Mouse (Mus musculus) retina, adult 2 months (tissue): ENCODE measurements around the gene Insig1.

ENCODE experiments used
- DNase-seq: peaks from one replicate; pipeline ENCODE4 v3.0.0-alpha.2; 2012; ENCODE audit warnings: low read depth, low spot score

Gene Insig1

DNA sequence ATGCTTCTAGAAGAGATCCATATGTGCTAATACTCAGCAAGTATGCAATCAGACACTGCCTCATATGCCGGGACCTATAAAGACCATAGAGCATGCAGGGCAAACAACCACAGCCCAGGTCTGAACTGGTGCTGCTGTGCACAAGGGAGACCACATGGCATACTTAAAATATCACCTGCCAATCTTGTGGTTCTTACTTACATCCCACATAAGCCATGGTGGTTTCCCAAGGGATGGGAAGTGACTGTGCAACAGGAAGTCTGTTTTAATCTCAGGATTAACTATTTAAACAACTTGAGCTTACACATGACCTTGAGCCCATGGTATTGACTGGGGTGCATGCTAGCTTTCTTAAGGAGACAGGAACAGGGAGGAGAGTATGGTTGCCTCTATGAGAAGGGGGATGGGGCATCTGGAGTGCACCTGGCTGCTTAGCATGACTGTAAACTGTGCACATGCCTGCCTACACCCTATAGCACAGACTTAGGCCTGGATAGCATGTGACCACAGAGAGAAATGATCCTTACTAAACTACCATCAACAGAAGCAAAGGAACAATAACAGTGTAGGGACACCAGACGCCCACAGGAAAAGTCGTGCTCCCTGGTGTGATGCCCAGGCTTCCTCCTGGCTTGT lies 7.1 kb upstream of the Insig1 start:
- DNase-seq = no peak

DNA sequence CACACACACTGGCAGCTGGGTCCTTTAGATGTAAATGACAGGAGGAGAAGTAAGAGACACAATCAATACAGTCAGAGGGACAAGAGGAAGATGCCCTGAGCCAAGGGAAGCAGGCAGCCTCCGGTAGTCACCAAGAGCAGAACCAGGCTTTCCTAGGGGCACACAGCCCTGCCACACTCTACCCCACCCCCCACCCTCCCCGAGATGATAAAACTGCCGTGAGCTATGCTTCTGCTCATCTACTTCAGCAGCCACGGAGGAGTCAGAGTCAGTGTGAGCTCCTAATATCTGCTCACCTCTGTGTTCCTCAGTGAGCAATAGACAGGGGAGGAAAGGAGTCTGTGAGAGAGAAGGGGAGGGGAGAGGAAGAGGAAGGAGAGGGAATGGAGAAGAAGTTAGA lies 5.9 kb upstream of the Insig1 start:
- DNase-seq = no peak

DNA sequence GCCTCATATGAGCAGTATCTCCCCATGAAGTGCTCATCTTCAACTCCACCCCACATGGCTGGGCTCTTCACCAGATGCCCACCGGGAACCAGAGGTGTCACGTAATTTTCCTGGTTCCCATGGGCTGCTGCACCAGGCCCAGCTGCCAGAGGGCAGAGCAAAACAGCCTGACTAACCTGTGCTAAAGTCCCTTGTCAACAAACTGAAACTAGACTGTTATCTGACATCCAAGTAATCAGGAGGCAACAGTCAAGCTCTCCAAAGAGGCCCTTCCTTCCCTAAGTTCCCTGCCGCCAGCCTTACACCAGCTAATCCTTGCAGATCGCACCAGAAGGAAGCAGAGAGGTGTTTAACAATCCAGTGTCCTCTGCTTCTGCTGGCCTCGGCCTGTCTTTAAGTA lies 4.9 kb upstream of the Insig1 start:
- DNase-seq = no peak

DNA sequence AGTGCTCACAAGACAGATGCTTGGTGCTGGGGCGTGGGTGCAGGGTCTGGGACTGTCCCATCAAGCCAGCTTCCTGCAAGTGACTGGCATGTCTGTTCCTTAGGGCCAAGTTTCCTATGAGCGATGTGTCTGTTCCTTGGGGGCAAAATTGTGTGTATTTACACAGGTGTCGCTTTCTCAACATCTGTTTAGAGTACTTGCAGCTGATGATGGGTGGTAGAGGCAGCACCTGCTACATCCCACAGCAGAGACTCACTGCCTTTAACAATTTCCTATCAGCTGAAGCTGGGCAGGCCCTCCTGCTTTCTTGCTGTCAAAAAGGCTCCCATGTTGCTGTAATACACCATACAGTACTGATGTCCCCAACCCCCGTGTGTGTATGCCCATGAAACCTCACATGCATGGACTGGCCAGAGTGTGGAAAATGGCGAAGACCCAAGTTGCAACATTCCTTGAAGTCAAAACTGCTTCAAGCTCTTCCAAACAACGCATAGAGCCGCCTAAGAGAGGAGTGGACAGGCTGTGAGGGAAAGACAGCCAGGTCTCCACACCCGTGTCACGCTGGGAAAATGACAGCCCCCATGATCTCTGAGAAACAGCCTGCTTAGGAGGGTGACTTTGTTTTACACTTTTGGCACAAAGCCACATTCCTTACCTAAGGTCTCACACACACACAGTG lies 875 bp upstream of the Insig1 start:
- peak; percentile 8 for DNase-seq

DNA sequence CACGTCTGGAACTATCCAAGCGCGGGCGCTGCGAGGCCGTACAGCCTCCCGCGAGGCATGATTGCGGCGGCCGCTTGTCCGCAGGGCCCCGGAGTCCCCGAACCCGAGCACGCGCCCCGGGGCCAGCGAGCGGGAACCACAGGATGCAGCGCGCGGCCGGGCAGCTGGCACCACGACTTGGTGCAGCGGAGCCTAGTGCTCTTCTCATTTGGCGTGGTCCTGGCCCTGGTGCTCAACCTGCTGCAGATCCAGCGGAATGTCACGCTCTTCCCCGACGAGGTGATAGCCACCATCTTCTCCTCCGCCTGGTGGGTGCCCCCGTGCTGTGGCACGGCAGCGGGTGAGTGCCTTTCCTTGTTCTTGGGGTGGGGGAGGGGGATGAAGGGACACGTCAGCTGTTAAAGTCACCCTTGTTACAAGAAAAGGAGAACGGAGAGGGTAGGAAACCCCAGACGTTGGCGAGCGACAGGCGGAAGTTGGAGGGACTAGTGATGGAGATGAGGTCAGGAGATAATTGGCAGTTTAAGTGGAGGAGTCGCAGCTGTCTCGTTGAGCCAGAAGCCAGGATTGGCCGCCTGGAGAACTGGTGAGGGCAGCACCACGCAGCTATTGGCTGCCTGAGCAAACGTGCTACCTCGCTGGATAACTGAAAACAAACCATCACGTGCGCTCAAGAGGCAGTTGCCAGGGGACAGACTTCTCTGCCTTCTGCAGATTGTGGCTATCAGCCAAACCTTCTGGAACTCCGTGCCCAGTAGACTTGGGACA lies 477 bp downstream of the Insig1 start:
- DNase-seq = peak; percentile 50

DNA sequence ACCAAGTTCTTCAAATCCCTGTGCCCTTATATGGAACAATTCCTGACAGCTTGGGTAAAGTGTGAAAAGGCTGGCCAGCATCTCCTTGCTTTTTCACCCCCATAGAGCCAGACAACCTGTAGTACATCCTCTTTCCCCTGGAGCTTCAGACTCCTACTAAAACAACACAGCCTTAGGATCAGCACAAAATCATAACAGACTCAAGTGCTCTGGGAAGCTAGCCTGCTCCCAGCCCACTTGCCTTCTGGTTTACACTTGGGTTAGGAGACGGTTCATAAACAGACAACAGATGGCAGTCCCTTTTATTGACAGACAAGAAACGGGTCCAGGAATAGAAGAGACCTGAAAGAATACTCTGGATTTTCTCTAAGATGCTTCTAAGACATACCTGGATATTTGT lies 8.3 kb downstream of the Insig1 start:
- no peak for DNase-seq

DNA sequence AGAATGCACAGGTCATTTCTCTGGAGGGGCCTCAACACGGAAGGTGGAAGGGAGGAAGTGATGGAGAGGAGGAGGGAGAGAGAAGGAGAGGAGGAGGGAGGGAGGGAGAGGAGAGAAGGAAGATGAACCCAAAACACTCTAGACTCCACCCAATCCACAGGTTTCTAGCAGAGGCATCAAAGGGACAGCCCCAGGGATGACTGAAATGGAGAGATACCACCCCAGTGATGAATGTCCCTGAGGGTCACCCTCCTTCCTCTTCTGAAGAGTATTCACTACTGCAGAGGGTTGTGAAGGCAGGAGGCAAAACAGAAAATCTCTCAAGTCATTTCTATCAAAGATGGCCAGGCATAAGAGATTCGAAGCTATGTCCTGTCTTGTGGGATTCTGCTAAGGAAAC lies 10.0 kb downstream of the Insig1 start:
- no peak for DNase-seq

DNA sequence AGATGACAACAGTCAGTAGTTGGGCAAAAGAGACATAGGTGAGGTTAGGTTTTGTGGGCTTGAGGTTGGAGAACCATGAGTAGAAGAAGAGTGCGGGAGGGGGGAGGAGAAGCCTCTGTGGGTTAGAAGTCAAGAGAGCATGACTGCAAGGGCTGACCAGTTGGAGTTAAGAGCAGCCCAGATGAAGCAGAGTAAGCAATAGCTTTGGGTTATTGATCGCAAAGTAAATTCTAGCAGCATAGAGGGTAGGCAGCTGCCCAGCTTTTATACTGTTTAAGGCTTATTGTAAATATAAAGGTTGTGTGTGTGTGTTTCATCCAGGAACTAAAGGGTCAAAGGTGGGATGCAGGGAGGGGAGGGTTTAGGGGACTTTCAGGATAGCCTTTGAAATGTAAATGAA lies 10.7 kb downstream of the Insig1 start:
- DNase-seq = no peak

DNA sequence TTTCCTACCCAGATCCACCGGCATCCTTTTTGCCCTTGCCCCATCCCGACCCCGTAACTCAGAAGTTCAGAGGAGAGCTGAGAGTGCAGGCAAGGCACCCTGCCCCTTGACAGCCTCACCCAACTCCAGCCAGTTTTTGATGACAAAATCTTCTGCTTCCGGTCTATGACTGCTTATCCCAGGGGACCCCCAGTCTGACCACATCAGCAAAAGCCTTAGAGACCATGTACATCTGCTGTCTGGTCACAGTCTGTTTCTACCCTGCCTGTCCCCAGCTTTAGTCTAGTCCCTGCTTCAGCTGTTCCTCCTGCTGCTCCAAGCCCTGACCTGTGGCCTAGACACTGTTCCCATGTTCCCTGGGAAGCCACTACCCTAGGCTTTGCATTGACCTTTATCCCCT lies 11.1 kb downstream of the Insig1 start:
- no peak for DNase-seq

DNA sequence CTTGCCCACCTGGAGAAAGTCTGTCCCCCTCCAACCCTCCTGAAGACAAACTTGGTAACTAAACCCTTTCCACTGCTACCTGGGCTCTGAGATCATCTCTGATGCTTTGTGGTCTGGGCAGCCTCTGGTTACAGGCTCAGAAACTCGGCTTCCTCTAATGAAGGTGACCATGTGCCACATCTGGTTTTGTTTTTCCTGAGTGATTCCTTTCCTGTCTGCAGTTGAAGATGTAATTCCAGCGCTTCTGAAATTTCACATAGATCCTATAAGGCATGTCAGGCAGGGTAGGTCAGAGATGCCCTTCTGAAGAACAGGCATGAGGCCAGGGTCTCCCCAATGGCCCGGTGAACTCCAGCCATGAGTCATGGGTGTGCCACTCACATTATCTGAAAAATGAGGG lies 11.6 kb downstream of the Insig1 start:
- no peak for DNase-seq

DNA sequence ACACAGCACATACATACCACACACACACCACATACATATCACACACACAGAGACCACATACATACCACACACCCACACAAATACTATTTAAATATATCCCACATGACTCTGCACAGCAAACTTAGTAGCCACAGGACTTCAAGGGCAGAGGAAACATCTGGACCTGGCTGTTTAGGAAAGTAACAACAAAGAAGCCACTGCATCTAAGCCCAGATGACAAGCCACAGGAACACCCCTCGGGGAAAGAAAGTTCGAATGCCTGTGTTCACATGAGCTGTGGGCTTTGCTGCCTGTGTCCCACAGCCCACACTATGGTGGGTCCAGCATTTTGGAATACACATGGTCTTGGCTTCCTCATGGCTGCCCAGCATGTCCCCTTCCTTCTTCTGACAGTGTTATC lies 13.6 kb downstream of the Insig1 start:
- DNase-seq = no peak

DNA sequence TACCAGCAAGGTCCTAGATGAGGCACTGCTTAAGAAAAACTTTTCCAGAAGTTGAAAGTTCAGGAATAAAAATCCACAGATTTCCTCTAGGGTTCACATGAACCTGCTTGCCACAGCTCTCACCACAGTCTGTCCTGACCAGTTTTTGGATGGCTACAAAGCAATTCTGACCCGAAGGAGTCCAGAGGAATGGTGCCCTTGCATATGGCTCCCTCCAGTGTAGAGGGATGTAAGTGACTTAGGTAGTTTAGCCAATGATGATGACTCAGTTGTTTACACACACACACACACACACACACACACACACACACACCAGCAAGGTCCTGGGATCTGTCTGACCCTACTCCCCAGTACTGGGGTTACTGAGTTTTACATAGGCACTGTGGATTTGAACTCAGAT lies 19.4 kb downstream of the Insig1 start:
- no peak for DNase-seq

DNA sequence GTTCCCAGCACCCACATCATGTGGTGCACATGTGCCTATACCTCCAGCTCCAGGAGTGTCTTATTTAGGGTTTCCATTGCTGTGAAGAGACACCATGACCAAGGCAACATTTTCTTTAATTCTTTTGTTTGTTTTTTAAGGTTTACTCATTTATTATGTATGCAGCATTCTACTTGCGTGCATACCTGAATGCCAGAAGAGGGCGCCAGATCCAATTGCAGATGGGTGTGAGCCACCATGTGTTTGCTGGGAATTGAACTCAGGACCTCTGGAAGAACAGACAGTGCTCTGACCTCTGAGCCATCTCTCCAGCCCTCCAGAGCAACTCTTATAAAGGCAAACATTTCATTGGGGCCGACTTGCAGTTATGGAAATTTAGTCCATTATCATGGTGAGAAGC lies 21.2 kb downstream of the Insig1 start:
- no peak for DNase-seq

DNA sequence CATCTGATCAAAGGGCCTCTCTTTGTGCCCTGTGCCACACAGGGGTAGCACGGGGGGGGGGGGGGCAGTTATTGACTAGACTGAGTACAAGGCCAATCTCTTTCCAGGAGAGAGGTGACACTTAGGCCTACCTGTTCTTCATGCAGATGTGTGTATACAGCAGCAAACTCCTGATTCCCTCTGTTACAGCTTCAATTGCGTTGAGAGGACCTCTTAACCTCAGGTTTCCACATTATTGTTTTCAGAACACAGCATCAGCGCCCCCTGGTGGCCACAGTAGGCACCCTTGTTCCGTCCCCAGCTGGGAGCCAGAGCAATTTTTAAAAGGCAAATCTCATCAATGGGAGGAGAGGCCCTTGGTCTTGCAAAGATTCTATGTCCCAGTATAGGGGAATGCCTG lies 22.7 kb downstream of the Insig1 start:
- DNase-seq = peak; percentile 52

DNA sequence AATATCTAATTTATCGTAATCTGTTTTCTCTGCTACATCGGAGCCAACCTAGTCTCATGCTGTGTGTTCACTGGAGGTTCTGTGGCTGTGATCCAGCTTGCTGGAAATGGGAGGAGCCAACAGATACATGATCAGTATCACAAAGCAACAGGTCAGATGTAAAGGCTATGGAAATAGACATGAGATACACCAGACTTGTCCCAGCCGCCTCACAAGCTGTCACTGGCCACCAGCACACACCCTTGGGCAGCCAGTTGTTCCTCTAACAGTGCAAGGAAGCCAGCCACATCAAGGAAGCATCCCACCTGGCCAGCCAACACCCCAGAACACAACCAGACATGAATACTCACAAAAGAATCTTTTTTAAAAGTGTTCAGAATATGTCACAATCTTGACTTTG lies 23.2 kb downstream of the Insig1 start:
- no peak for DNase-seq

DNA sequence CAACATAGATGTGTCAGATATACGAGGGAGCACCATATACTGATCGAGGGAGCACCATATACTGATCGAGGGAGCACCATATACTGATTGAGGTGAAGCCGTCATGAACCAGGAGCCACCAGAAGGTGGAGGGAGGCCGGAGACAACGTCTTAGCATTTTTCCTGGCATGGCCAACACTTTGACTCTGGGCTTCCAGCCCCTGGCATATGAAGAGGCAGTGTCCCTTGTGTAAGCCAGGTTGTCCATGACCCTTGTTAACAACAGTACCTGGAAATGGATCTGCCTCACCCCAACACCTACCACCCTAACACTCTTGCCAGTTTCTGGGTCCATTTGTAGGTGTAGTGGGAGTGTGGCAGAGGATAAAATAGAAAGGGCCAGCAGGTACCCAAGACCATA lies 23.7 kb downstream of the Insig1 start:
- no peak for DNase-seq

DNA sequence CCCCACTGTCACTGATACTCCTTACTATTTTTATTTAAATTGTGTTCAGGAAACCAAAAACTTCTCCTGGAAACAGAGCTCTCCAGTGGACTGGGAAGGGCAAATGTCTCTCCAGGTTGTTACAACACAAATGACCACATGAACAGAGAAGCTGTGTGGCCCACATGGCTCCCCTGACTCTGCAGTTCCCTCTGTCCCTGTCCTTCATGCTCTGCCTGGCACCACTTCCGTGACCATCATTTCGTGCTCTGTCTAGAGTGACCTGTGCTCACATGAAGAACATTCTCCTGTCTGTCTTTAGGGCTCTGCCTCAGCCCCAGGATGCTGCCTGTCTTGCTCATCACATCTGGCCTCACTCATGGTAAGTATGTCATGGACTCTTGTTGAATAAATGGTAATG lies 24.5 kb downstream of the Insig1 start:
- no peak for DNase-seq

DNA sequence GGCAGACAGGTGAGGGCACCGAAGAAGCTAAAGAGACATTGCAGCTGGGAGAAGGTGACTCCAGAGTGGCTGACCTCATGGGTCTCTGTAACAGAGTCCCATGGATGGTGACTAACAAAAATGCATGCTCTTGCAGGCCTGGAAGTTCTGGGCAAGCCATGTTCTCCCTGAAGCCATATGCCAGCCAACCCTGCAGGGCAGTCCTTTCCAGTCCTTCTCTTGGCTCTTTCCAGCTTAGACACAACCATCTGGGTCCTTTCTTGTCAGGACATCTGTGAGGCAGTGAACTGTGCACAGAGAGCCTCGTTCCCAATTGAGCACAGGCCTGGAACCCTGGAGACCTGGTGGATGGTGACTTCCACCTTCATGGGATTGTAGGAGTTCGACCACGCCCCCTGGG lies 35.8 kb downstream of the Insig1 start:
- no peak for DNase-seq

DNA sequence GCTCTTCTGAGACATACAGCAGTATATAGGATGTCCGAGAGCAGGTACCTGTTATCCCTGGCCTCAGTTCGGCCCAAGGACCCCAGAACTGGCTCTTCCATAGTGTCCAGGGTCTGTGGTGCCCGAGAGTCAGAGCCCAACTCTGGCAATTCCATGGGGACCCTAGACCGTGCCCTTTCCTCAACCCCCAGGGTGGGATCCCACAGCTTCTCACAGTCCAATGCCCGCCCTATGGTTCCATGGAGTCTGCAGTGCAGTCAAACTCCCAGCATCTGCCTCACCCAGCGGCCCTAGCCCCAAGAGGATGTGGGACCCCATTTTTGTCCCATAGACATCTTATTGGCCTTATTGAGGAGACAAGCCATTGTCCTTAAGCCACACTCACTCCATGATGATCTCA lies 36.8 kb downstream of the Insig1 start:
- DNase-seq = no peak

DNA sequence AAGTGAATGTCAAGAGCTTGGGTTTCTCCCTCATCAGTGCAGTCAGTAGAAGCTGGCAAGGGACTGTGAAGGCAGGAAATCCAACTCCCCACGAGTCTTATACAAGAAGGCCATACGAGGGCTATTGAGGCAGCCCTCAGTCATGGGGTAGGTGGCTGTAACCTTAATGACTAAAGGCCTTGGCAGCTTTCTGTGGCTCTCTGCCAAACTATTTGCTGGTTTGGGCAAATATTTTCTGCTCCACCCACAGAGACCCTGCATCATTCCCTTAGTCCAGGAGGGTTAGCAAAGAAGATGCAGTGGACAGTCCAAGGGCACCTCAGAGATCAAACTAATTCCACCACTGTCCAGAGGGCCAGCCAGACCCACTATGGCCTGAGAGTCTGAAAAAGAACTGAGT lies 39.7 kb downstream of the Insig1 start:
- no peak for DNase-seq

DNA sequence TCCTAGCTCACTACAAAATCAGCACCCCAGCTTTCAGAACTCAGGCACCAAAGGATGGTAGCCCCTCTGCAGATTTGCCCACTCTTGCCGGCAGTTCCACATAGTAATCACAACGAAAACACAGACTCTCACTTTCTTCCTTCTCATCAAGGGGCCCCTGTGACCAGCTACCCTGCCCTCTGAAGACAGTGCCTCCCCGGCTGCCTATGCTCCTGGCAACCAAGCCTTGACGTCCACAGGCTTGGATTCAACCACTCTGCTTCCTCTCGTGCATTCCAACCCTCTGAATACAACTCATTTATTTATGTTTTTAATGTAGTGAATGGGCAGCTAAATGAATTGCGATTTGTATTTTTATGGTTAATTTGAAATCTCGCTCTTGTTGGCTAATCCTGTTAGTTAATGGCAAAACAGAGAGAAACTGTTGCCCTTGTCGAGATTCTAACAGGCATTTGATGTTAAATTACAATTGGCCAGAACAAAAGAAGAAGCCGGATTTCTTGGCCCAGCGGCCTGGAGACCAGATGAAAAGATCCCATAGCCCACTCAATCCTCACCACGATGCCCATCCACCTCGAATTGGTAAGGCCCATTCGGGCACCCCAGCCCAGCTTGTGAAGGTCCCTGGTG lies 46.2 kb downstream of the Insig1 start:
- no peak for DNase-seq

DNA sequence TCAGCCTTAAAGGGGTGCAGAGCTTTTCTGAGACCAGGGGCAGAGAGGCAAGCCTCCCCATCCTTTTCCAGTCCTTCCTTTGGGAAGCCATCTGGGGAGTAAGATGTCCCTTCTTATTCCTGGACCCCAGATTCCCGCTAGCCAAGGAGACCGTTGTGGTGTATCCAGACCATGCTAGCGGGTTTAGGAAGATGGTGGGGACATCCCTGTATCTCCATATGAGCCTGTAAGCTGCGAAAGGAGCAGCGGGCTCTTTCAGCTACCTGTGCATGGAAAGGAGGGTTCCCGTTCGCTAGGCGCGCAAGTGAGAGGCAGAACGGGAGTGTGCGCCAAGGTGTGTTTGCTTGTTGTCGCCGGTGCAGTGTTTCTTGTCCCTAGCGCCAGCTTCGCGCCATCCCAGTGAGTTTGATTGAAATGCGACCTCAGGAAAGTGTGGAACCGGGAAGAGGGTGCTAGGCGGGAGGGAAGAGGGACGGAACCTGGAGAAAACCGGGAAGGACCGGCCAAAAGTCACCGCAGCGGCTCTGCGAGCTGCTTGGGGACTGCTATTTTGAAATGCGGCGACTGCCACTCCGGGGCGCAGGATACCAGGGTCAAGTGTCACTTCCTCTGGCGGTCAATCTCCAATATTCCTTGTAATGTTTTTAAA lies 46.8 kb downstream of the Insig1 start:
- no peak for DNase-seq
